Mouse (Mus musculus): ENCODE results near the gene Col27a1. TPM values are rescaled to one million over a fixed set of nuclear protein-coding genes. Genes with fewer than 3 reads are reported as not detected.

Col27a1 gene
- polyA plus RNA-seq, 1 experiment from 2014 or later = 2.1 TPM

DNA sequence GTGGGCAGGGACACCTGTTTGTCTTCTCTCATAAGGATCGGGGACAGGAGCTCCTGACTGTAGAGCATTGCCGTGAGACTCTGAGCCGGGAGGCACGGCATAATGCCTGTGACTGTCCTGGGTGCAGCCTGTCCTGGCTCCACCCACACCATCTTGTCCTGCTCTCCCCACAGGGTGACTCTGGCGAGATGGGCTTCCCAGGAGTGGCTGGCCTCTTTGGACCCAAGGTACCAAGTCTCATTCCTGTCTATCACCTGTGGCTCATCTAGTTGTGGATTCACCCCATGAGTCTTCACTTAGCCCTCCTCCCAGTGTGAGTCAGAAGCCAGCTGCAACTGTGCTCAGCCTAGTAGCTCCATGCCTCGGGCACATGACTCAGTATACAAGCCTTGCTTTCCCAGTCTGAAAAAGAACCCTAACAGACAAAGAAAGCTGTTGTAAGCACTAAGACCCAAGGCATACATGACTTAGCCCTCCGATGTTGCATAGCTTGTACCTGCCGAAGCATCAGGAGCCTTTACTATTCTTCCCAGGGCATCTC lies 109.5 kb downstream of the Col27a1 start:
- 67% methylated on average over 8 of the region's 8 CpGs for WGBS (ENCODE audit: insufficient replicate concordance)
- Histone ChIP-seq H3K27me3 (ENCODE audit: control insufficient read depth, insufficient read depth, low read depth, low read length) (no peaks in the 10 kb centered on the region), H3K36me3 (ENCODE audit: control insufficient read depth, insufficient read depth) (no peaks in the 10 kb centered on the region), H3K9ac (ENCODE audit: low read depth, low read length) (no peak overlapping the region), H3K4me1 (ENCODE audit: control insufficient read depth, low read depth, low read length) (no peaks in the 10 kb centered on the region), H3K4me2 (ENCODE audit: low read depth, low read length) (no peak overlapping the region), H3K27ac (ENCODE audit: low read length) (no peak overlapping the region), H3K9me3 (replicated peaks; ENCODE audit: control insufficient read depth, low read length) (no peaks in the 10 kb centered on the region), H3K4me3 (ENCODE audit: low read depth, low read length) (no peak overlapping the region)
- ATAC-seq (ENCODE audit: low read depth) = no peak

DNA sequence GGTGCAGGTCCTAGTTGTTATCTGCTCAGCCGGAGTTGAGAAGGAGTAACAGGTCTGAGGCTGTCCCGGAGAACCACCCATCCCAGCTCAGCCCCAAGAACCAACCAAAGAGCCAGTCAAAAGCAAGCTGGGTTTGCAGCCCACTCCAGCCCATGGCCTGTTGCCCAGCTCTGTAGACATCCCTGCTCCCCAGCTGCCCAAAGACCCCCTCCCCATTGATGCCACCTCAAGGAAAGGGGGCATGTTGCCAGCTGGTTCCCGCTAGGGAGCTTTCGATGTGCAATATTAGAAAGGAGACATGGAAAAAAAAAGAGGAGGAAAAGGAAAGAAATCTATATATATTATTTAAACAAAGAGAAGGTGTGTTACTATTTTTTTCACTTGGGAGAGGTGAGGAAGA lies 119.6 kb downstream of the Col27a1 start:
- H3K4me1 ChIP-seq (ENCODE audit: control insufficient read depth, low read depth, low read length) = no peaks in the 10 kb centered on the region; the same call in 1 of the 2 replicates
- no peak overlapping the region for H3K27ac ChIP-seq (ENCODE audit: low read length)
- no peak overlapping the region for H3K9ac ChIP-seq (ENCODE audit: low read depth, low read length)
- no peaks in the 10 kb centered on the region for H3K9me3 ChIP-seq (replicated peaks; ENCODE audit: control insufficient read depth, low read length)
- no peaks in the 10 kb centered on the region; the same call in 1 of the 2 replicates for H3K36me3 ChIP-seq (ENCODE audit: control insufficient read depth, insufficient read depth)
- no peak overlapping the region for H3K4me3 ChIP-seq (ENCODE audit: low read depth, low read length)
- ATAC-seq (ENCODE audit: low read depth) = no peak
- WGBS (ENCODE audit: insufficient replicate concordance) = 82% methylated on average over 4 of the region's 4 CpGs
- H3K4me2 ChIP-seq (ENCODE audit: low read depth, low read length) = no peak overlapping the region
- no peaks in the 10 kb centered on the region for H3K27me3 ChIP-seq (ENCODE audit: control insufficient read depth, insufficient read depth, low read depth, low read length)

DNA sequence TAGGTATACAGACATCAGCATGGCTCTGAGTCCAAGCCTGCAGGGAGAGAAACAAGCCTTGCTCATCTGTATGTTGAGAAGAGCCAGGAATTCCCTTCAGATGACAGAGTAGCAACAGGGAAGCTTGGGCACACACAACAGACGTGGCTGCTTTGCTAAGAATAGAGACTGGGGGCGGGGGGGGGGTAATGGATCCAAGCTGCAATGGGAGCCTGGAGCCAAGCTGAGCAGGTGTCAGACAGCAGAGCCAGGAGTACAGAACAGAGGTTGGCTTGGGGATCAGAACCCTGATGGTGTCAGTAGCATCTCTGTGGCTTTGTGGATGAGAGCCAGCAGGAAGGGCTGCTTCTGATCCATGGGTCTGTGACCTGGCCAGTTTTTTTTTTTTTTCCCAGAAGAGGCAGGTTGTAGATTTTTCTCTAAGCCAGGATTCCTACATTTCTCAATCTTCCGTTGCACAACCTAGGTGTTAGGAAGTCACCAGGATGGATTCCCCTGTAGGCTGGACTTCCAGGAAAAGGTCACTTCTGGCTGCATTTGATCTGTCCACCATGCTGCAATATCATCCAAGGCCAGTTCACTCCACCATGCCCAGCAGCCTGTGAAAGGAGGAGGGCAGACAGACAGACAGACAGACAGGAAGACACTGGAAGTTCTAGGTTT lies 124.7 kb downstream of the Col27a1 start:
- Histone ChIP-seq H3K9me3 (replicated peaks; ENCODE audit: control insufficient read depth, low read length) (no peaks in the 10 kb centered on the region), H3K27me3 (ENCODE audit: control insufficient read depth, insufficient read depth, low read depth, low read length) (no peaks in the 10 kb centered on the region), H3K4me1 (ENCODE audit: control insufficient read depth, low read depth, low read length) (no peaks in the 10 kb centered on the region; the same call in 1 of the 2 replicates), H3K4me3 (ENCODE audit: low read depth, low read length) (no peak overlapping the region), H3K9ac (ENCODE audit: low read depth, low read length) (no peak overlapping the region), H3K4me2 (ENCODE audit: low read depth, low read length) (no peak overlapping the region), H3K36me3 (ENCODE audit: control insufficient read depth, insufficient read depth) (no peaks in the 10 kb centered on the region), H3K27ac (ENCODE audit: low read length) (no peak overlapping the region)
- 41% methylated on average over 3 of the region's 3 CpGs for WGBS (ENCODE audit: insufficient replicate concordance)
- no peak for ATAC-seq (ENCODE audit: low read depth)

DNA sequence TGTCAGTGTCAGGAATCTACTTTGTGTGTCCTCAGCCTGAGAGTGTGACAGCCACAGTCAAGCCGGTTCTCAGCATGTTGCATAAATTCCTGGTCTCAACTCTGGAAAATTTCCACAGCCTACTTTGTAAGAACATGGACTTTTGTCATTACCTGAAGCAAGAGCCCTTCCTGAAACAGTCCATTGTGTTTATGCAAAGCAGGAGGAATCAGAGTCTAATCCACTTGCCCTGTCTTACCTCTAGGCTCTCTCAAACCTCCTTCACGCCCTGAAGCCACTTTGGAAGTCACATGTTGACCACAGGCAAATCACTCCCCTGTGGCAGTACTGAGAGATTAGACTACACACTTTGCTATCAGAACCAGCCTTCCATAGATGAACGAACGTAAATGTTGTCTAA lies 128.7 kb downstream of the Col27a1 start:
- no peaks in the 10 kb centered on the region for H3K9me3 ChIP-seq (replicated peaks; ENCODE audit: control insufficient read depth, low read length)
- no peaks in the 10 kb centered on the region for H3K27me3 ChIP-seq (ENCODE audit: control insufficient read depth, insufficient read depth, low read depth, low read length)
- no peak overlapping the region for H3K4me3 ChIP-seq (ENCODE audit: low read depth, low read length)
- H3K36me3 ChIP-seq (ENCODE audit: control insufficient read depth, insufficient read depth) = no peaks in the 10 kb centered on the region
- H3K4me2 ChIP-seq (ENCODE audit: low read depth, low read length) = no peak overlapping the region
- H3K9ac ChIP-seq (ENCODE audit: low read depth, low read length) = no peak overlapping the region
- H3K27ac ChIP-seq (ENCODE audit: low read length) = no peak overlapping the region
- no peak for ATAC-seq (ENCODE audit: low read depth)
- no peaks in the 10 kb centered on the region; the same call in 1 of the 2 replicates for H3K4me1 ChIP-seq (ENCODE audit: control insufficient read depth, low read depth, low read length)
- 43% methylated on average over 4 of the region's 4 CpGs for WGBS (ENCODE audit: insufficient replicate concordance)

DNA sequence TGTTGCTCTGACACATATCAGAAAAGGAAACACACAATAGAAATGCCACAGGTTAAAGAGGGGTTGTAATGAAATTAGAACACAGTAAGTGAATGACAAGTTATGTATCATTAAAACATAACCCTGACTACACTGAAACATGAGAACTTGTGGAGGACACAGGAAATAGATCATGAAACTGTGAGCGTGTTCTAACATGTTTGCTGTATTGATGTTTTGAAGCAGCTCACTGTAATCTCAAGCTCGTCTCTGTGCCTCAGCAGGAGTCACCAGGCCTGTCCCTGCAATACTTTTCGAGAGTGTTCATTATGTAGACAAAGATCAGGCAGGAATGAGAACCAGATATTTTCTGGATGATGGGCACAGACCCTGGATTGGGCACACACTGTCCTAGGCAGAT lies 129.8 kb downstream of the Col27a1 start:
- no peak overlapping the region for H3K9ac ChIP-seq (ENCODE audit: low read depth, low read length)
- no peaks in the 10 kb centered on the region for H3K9me3 ChIP-seq (replicated peaks; ENCODE audit: control insufficient read depth, low read length)
- no peaks in the 10 kb centered on the region for H3K36me3 ChIP-seq (ENCODE audit: control insufficient read depth, insufficient read depth)
- 46% methylated on average over 3 of the region's 3 CpGs for WGBS (ENCODE audit: insufficient replicate concordance)
- H3K27ac ChIP-seq (ENCODE audit: low read length) = no peak overlapping the region
- no peaks in the 10 kb centered on the region for H3K4me1 ChIP-seq (ENCODE audit: control insufficient read depth, low read depth, low read length)
- no peak for ATAC-seq (ENCODE audit: low read depth)
- no peaks in the 10 kb centered on the region for H3K27me3 ChIP-seq (ENCODE audit: control insufficient read depth, insufficient read depth, low read depth, low read length)
- no peak overlapping the region for H3K4me2 ChIP-seq (ENCODE audit: low read depth, low read length)
- no peak overlapping the region for H3K4me3 ChIP-seq (ENCODE audit: low read depth, low read length)

DNA sequence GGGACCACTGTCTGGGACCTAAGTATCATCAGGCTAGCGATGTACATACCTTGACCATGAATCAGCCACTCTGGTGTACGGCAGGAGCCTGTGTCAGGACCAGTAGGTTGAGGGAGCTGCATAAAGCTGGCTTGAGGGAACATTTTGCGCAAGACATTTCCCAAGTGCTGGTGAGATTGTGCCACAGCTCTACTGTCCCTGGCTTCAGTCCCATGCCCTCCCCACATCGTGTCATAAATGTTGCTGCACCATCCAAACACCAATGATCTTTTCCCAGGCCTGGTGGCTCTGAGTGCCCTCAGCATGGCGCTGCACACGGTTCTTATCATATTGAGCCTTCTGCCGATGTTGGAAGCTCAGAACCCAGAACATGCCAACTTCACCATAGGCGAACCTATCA lies 130.5 kb downstream of the Col27a1 start, which contains the start of gene Orm1:
Gene Orm1 (plus strand): TSS at position 266 of the 400 bp plus-strand sequence.
- no peaks in the 10 kb centered on the region for H3K9me3 ChIP-seq (replicated peaks; ENCODE audit: control insufficient read depth, low read length)
- H3K27me3 ChIP-seq (ENCODE audit: control insufficient read depth, insufficient read depth, low read depth, low read length) = no peaks in the 10 kb centered on the region
- ATAC-seq (ENCODE audit: low read depth) = peak; percentile 24; the same call in 1 of the 2 replicates
- H3K4me3 ChIP-seq (ENCODE audit: low read depth, low read length) = no peak within 1 kb of the TSS
- no peak within 1 kb of the TSS for H3K4me2 ChIP-seq (ENCODE audit: low read depth, low read length)
- H3K4me1 ChIP-seq (ENCODE audit: control insufficient read depth, low read depth, low read length) = no peaks in the 10 kb centered on the region
- no peak within 1 kb of the TSS for H3K27ac ChIP-seq (ENCODE audit: low read length)
- WGBS (ENCODE audit: insufficient replicate concordance) = 58% methylated on average over 8 of the region's 8 CpGs
- no peak within 1 kb of the TSS for H3K9ac ChIP-seq (ENCODE audit: low read depth, low read length)
- H3K36me3 ChIP-seq (ENCODE audit: control insufficient read depth, insufficient read depth) = no peaks in the 10 kb centered on the region

DNA sequence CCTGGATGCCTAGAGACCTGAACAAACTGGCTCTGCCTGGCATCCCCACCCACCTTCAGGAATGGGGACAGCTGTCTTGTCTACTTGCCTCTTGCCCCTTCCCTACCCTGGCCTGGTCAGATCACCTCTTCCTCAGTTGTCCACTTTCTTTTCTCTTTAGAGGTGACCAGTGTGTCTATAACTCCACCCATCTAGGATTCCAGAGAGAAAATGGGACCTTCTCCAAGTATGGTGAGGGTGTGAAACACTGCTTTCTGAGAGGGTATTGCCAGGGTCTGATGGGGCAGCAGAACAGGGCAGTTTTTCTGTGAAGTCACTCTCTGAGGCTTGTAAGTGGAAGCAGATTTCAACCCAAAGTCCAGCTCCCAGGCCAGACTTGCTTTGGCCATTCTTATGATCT lies 131.5 kb downstream of the Col27a1 start:
- ATAC-seq (ENCODE audit: low read depth) = no peak
- Histone ChIP-seq H3K27me3 (ENCODE audit: control insufficient read depth, insufficient read depth, low read depth, low read length) (no peaks in the 10 kb centered on the region), H3K9ac (ENCODE audit: low read depth, low read length) (no peak overlapping the region), H3K4me3 (ENCODE audit: low read depth, low read length) (no peak overlapping the region), H3K4me1 (ENCODE audit: control insufficient read depth, low read depth, low read length) (no peaks in the 10 kb centered on the region), H3K9me3 (replicated peaks; ENCODE audit: control insufficient read depth, low read length) (no peaks in the 10 kb centered on the region), H3K27ac (ENCODE audit: low read length) (no peak overlapping the region), H3K36me3 (ENCODE audit: control insufficient read depth, insufficient read depth) (no peaks in the 10 kb centered on the region), H3K4me2 (ENCODE audit: low read depth, low read length) (no peak overlapping the region)

DNA sequence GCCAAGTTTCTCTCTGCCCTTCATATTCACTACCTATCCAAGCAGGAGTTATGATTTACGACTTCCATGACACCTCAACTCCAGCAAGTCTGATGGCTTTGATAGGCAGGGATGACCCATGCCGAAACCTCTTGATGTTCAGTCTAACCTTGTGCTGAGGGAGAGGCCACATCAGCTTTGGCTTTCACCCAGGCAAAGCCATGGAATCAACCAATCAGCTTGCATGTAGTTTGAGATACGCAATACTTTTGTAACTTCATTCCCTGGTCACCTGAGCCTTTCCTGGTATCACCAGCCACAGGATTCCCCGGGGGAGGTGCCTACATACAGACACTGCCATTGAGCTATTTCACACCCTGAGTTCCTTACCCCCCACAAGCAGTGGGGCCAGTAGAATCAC lies 132.9 kb downstream of the Col27a1 start:
- no peak overlapping the region for H3K9ac ChIP-seq (ENCODE audit: low read depth, low read length)
- no peaks in the 10 kb centered on the region for H3K36me3 ChIP-seq (ENCODE audit: control insufficient read depth, insufficient read depth)
- H3K9me3 ChIP-seq (replicated peaks; ENCODE audit: control insufficient read depth, low read length) = no peaks in the 10 kb centered on the region
- H3K4me3 ChIP-seq (ENCODE audit: low read depth, low read length) = no peak overlapping the region
- no peaks in the 10 kb centered on the region for H3K4me1 ChIP-seq (ENCODE audit: control insufficient read depth, low read depth, low read length)
- ATAC-seq (ENCODE audit: low read depth) = no peak
- no peak overlapping the region for H3K27ac ChIP-seq (ENCODE audit: low read length)
- no peaks in the 10 kb centered on the region for H3K27me3 ChIP-seq (ENCODE audit: control insufficient read depth, insufficient read depth, low read depth, low read length)
- 56% methylated on average over 4 of the region's 4 CpGs for WGBS (ENCODE audit: insufficient replicate concordance)
- no peak overlapping the region for H3K4me2 ChIP-seq (ENCODE audit: low read depth, low read length)

DNA sequence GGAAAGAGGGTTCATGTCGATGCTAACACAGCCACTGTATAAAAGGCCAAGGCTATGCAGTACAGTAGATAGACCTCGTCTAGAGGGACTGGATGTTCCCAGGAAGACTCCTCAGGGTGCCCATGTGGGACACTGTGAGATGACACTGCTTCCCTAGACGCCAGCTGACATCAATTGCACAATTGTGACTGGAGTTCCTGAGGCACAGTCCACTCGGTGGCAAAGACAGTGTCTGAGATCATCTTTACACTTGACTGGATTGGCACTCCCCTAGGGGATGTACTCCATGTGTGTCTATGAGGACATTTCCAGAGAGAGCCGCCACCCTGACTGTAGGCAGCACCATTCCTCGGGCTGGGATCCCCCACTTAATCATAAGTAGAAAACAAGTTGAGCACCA lies 134.7 kb downstream of the Col27a1 start:
- Histone ChIP-seq H3K4me1 (ENCODE audit: control insufficient read depth, low read depth, low read length) (no peaks in the 10 kb centered on the region), H3K27me3 (ENCODE audit: control insufficient read depth, insufficient read depth, low read depth, low read length) (no peaks in the 10 kb centered on the region), H3K9me3 (replicated peaks; ENCODE audit: control insufficient read depth, low read length) (no peaks in the 10 kb centered on the region), H3K27ac (ENCODE audit: low read length) (no peak overlapping the region), H3K4me2 (ENCODE audit: low read depth, low read length) (no peak overlapping the region), H3K9ac (ENCODE audit: low read depth, low read length) (no peak overlapping the region), H3K36me3 (ENCODE audit: control insufficient read depth, insufficient read depth) (no peaks in the 10 kb centered on the region), H3K4me3 (ENCODE audit: low read depth, low read length) (no peak overlapping the region)
- ATAC-seq (ENCODE audit: low read depth) = no peak
- WGBS (ENCODE audit: insufficient replicate concordance) = 45% methylated on average over 6 of the region's 6 CpGs

Data from liver, embryonic 16.5 days (tissue).